Mouse (Mus musculus) lung, postnatal 4 days (tissue): ENCODE results near the gene Kcnn3.
A peak's percentile ranks its signal among the peaks of the same experiment; 100 is the strongest.

ENCODE experiments used
- DNase-seq, 2 experiments: peaks; one replicate each; pipeline ENCODE4 v3.0.0; 2021

Kcnn3 gene

GRCm38 (mm10) chr3:89622825-89623224 is 102.9 kb downstream of the Kcnn3 start:
- no peak for DNase-seq

GRCm38 (mm10) chr3:89623531-89623930 is 103.6 kb downstream of the Kcnn3 start:
- no peak for DNase-seq

GRCm38 (mm10) chr3:89624001-89624400 is 104.0 kb downstream of the Kcnn3 start:
- no peak for DNase-seq

- DNase-seq, result no peak
Observed at GRCm38 (mm10) chr3:89624814-89625445, 105.0 kb downstream of the Kcnn3 start.

- no peak for DNase-seq
Observed at GRCm38 (mm10) chr3:89626556-89626955, 106.6 kb downstream of the Kcnn3 start.

GRCm38 (mm10) chr3:89629811-89630210 is 109.8 kb downstream of the Kcnn3 start:
- DNase-seq, result peak in 1 of 2 experiments; percentile 35

GRCm38 (mm10) chr3:89631750-89632149 is 111.8 kb downstream of the Kcnn3 start:
- DNase-seq, result peak in 1 of 2 experiments; percentile 67

GRCm38 (mm10) chr3:89633531-89633930 is 113.6 kb downstream of the Kcnn3 start:
- no peak for DNase-seq

GRCm38 (mm10) chr3:89633941-89634340 is 114.0 kb downstream of the Kcnn3 start:
- DNase-seq, result no peak

GRCm38 (mm10) chr3:89640804-89641203 is 120.8 kb downstream of the Kcnn3 start:
- no peak for DNase-seq

GRCm38 (mm10) chr3:89643391-89643790 is 123.4 kb downstream of the Kcnn3 start:
- no peak for DNase-seq

GRCm38 (mm10) chr3:89646813-89647255 is 126.9 kb downstream of the Kcnn3 start:
- DNase-seq, result peak; percentile 70 to 77

GRCm38 (mm10) chr3:89647268-89647874 is 127.4 kb downstream of the Kcnn3 start:
- DNase-seq, result no peak

GRCm38 (mm10) chr3:89649890-89650289 is 129.9 kb downstream of the Kcnn3 start:
- no peak for DNase-seq

- DNase-seq, result no peak
Observed at GRCm38 (mm10) chr3:89653231-89653954, 133.4 kb downstream of the Kcnn3 start.

GRCm38 (mm10) chr3:89657092-89657491 is 137.1 kb downstream of the Kcnn3 start:
- no peak for DNase-seq

GRCm38 (mm10) chr3:89658457-89658856 is 138.5 kb downstream of the Kcnn3 start:
- no peak for DNase-seq

GRCm38 (mm10) chr3:89659938-89660620 is 140.1 kb downstream of the Kcnn3 start:
- no peak for DNase-seq

GRCm38 (mm10) chr3:89664808-89665207 is 144.8 kb downstream of the Kcnn3 start:
- no peak for DNase-seq

- peak; percentile 22 to 75 for DNase-seq
Observed at GRCm38 (mm10) chr3:89667131-89667530, 147.2 kb downstream of the Kcnn3 start.

GRCm38 (mm10) chr3:89671334-89671733 is 151.4 kb downstream of the Kcnn3 start:
- no peak for DNase-seq

- no peak for DNase-seq
Observed at GRCm38 (mm10) chr3:89672573-89673317, 152.8 kb downstream of the Kcnn3 start.

GRCm38 (mm10) chr3:89677617-89678016 is 157.7 kb downstream of the Kcnn3 start:
- no peak for DNase-seq
